In the genomic region with DNA sequence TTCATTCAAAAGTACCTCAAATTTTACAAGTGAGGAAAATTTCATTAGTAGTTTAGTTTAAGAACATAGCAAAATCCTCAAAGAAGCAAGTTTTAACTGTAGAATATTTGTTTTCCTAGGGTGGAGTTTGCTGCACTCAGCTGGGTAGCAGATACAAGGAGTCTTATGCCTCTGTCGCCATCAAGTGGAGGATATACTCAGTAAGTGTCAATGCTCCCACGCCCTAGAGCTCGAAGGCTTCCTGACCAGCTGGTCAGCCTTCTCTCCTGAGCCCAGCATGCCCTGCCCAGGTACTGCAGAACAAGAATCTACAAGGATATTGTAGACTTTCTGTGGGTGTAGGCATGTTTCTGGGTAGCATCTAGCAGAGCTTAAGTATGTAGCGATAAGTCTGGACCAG, we compare ENCODE assay signal across 10 mouse cellular contexts.
DNase-seq lines count a peak whose midpoint lies in the region; TF ChIP-seq lines count a peak whose summit lies in the region.
"Had no signal": no experiment of that assay in that cellular context is flagged by ENCODE, and none has a peak within 500 bp of the region (broad histone marks: within the 10 kb centered on the region; RNA-seq: fewer than 3 reads in every experiment).

No protein-coding gene starts in this region.

- H3K27me3 ChIP-seq in E14TG2a.4 (ENCODE audit: insufficient read depth, low read length): no peaks in the 10 kb centered on the region

- H3K4me1 ChIP-seq in E14TG2a.4 (replicated peaks; ENCODE audit: low read depth, low read length): no peaks in the 10 kb centered on the region

- no peaks in the 10 kb centered on the region for H3K36me3 ChIP-seq in E14TG2a.4 (ENCODE audit: insufficient read depth, low read length)

- no peak overlapping the region for H3K4me3 ChIP-seq in E14TG2a.4 (replicated peaks; ENCODE audit: low read length)
- H3K4me3 ChIP-seq: myocyte had no signal

- DNase-seq in adrenal gland, postnatal 10 days: peak; percentile 7
- no peak for DNase-seq in adrenal gland, adult 8-10 months
- peak; percentile 2 for DNase-seq in kidney, adult 11 months
- DNase-seq in kidney, adult 18-20 months: no peak
- DNase-seq in heart, postnatal 4 days: peak; percentile 20
- DNase-seq in spleen, postnatal 4 days (ENCODE audit: low spot score in 2 of 2): no peak
- DNase-seq in natural killer cell, adult 2 months (ENCODE audit: low spot score in 2 of 2): no peak
- DNase-seq: cerebellum, adult 11-12 months had no signal

- TF ChIP-seq CTCF in E14TG2a.4 (conservative IDR thresholded peaks at IDR 0.05; ENCODE audit: low read length): 0 out of 2 replicates have a peak, but pooled peaks have one; percentile 14

- no peaks in the 10 kb centered on the region for H3K9me3 ChIP-seq in E14TG2a.4 (ENCODE audit: low read length)

Comparison
In these comparisons a context has a peak if more than half of its experiments do, and no peak if none do; other contexts are left out.
1. DNase-seq: peak in adrenal gland, postnatal 10 days (single experiment), kidney, adult 11 months (single experiment) and heart, postnatal 4 days (single experiment); none in adrenal gland, adult 8-10 months (single experiment), kidney, adult 18-20 months (single experiment), spleen, postnatal 4 days (0 of 2) and natural killer cell, adult 2 months (0 of 2).